Mouse (Mus musculus): Measurements from ENCODE around the gene Supt5. TPM values are rescaled to one million over a fixed set of nuclear protein-coding genes. Genes with fewer than 3 reads are reported as not detected.

Gene Supt5
- total RNA-seq, 1 experiment from 2014 or later = 118 TPM

DNA sequence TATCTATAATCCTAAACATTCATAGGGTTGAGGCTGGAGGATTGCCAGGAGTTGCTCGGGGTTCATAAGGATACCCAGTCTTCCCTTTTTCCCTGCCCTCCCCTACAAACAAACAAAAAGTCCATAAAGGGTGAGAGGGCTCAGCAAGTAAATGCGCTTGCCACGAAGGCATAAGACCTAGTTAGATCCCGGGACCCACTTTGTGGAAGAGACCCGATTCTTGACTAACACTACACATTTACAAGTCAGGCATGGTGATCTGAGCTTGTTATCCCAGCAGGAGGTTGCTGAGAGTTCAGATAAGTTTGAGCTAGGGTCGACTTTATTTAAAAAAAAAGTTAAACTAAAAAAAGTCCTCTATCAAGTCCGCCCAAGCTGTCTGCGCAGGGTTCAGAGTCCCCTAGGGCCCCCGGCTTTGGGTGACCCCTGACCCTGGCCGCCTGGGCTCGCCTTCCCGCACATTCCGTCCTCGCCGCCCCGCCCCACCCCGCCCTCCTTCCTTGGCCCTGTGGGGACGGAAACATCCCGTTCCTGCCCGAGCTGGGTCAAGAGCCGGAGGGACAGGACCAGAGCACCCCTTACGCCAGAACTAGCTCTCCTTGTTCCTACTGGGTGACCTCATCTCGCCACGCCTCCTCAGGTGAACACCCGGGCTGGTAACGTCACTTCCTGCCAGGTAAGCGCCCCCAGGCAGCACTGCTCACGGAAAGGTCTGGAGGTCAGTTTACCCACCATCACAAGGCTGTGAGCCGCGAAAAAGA lies 37.6 kb upstream of the Supt5 start:
- peak; percentile 2; the same call in 1 of the 2 replicates for ATAC-seq (ENCODE audit: extremely low read depth, insufficient number of reproducible peaks, low FRiP score, poor library complexity, severe bottlenecking)

DNA sequence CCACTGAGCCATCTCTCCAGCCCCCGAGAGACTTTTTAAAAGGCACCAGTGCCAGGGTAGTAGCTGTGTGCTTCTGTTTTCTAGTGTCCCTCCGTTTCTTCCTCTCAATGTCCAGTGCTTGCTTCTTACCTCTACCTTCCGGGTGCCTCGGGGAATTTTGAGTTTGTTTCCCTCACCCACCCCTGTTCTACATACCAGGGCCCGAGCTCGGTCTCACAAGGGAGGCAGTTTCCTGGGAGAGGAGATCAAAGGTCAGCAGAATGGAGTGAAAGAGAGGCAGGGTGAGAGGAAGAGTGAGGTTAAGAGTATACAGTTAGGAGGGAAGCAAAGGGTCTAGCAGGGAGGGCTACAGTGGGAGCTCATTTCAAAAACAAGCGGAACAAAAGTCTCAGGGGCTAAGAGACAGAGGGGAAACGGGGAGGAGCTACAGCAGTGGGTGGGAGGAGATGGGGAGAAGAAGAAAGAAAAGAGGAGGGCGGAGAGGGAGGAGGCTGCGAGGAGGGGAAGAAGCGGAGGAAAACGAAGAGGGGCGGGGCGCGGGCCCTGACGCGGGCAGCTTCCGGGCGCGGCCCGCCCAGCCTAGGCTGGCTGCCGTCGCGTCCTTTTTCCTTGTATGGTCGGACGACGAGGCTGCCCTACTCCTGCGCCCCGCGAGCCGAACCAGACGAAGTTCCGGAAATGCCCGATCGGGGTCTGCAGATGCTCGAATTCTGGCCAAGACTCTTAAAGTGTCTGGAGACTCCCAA lies 36.8 kb upstream of the Supt5 start:
- ATAC-seq (ENCODE audit: extremely low read depth, insufficient number of reproducible peaks, low FRiP score, poor library complexity, severe bottlenecking) = peak; percentile 13

DNA sequence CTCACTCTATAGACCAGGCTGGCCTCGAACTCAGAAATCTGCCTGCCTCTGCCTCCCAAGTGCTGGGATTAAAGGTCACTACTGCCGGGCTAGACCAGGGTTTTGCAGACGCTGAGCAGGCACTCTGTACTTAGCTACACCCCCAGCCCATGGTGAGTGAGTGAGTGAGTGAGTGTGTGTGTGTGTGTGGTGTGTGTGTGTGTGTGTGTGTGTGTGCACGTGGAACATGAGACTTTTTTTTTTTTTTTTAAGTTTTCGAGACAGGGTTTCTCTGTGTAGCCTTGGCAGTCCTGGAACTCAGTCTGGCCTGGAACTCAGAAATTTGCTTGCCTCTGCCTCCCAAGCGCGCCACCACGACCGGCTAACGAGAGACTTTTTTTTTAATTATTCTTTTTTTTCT lies 36.1 kb upstream of the Supt5 start:
- ATAC-seq (ENCODE audit: extremely low read depth, insufficient number of reproducible peaks, low FRiP score, poor library complexity, severe bottlenecking) = no peak

DNA sequence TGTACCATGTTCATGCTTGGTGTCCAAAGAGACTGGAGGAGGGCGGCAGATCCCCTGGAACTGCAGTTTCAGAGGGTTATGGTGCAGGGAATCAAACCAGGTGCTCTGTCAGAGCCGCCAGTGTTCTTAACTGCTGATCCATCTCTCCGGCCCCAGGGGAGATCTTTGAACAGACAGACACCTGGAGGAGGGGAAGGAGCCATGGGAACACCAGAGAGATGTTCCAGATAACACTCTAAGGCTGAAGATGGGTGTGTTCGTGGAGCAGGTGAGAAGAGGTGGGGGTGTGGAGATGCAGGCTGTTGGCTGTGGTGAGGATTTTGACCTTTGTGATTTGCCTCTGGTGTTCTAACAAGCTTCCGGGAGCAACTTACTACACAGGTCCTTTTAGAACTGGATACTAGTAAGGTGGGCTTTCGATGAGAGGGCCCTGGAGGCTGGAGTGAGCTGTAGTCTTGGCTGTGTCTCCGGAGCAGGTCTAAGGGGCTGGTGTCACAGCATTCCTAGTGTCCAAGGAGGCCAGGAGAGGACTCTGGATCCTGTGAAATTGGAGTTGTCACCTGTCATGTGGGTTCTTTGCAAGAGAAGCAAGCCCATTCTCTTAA lies 35.4 kb upstream of the Supt5 start:
- ATAC-seq (ENCODE audit: extremely low read depth, insufficient number of reproducible peaks, low FRiP score, poor library complexity, severe bottlenecking) = no peak

DNA sequence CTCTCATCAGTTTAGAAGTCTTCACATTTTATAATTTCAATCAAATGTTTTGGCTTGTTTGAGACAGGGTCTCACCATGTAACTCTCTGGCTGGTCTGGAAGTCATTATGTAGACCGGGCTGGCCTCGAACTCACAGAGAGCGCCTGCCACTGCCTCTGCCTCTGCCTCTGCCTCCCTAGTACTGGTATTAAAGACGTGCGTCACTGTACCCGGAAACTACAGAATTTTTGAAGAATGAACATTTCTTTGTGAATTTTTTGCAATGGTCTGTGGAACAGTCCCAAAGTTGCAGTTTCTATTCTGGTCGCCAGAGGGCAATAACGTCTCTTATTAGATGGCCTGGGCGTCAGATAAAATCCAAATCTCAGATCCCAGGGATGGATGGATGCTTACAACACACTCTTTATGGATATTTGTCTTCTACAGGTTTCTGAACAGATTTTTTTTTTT lies 34.6 kb upstream of the Supt5 start:
- peak; percentile 10 for ATAC-seq (ENCODE audit: extremely low read depth, insufficient number of reproducible peaks, low FRiP score, poor library complexity, severe bottlenecking)

DNA sequence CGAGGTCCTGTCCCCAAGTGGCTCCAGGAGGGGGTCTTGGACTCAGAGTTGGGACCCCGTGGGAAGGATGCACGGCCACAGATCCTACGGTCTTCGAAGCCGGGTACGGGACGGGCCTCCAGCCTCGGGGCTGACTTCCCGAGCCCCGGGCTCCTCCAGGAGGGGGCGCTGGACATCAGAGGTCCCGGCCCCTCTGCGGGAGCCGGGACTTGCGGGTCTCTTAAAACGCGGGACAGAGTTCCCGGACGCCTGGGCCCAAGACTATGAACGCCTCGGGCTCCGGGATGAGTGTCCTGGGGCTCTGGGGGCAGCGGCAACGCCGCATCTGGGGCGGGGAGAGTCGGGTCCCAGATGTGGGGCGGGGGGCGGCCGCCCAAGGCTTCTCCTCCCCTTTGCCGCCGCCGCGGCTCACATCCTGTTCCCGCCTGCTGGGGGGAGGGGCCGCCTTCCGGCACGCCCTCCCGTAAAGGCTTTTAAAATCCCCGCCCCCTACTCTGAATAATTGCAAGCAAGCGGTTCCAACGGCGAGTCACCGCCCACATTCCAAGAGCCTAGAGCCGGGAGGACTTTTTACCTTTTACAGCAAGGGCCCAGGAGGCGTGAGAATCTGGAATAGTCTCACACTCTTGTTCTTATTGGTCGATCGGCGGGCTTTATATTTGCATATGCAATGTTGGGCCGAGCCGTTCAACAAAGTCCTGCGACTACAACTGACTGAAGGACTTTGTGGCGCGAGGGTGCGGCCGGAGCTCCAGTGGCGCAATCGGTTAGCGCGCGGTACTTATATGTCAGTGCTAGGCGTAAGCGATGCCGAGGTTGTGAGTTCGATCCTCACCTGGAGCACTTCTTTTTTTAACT lies 33.9 kb upstream of the Supt5 start, which contains the start of gene Plekhg2:
Plekhg2 (minus strand) TSS at position 349 of the 858 bp plus-strand sequence.
- ATAC-seq (ENCODE audit: extremely low read depth, insufficient number of reproducible peaks, low FRiP score, poor library complexity, severe bottlenecking) = peak; percentile 65

DNA sequence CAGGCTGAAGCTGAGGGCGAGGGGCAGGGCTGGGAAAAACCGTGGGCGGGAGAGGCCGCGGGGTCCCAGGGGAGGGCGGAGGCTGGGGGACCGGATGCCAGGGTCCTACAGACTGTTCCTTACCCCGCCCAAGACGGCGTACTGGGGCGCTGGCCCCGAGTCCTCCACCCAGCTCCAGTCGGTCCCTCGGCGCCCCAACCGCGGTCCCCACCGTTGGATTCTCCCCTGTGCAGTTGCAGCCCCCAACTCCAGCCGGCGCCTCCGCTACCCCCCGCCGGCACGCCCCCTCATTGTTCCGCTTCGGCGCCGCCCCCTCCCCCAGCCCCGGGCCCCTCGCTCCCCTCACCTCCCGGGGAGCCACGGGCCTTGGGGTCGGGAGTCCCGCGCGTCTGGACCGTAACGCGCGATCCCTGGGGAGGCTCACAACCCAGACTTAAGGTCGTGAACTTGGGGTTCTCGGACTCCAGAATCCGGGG lies 33.0 kb upstream of the Supt5 start:
- ATAC-seq (ENCODE audit: extremely low read depth, insufficient number of reproducible peaks, low FRiP score, poor library complexity, severe bottlenecking) = no peak

DNA sequence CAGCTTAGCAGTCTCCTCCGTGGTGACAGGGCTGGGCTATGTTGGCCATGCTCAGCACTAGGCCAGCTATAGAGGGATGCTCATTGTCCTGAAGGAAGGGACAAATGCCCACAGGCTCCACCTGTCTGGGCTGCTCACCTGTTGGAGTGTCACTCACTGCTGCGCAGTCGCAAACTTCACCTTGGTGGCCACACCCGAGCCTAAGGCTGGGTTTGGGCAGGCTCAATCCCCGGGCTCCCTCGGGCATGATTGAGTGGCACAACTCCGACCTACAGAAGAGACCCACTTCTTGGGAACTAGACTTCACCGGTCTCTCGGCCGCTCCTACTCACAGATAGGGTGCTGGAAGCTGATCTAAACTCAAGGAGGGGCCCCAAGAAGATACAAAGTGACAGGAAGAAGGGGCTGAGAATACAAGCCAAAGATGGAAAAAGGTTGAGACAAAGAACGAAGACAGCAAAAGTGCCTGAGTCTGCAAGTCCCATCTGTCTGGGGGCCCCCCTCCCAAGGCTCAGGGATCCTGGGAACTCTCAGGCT lies 32.5 kb upstream of the Supt5 start:
- ATAC-seq (ENCODE audit: extremely low read depth, insufficient number of reproducible peaks, low FRiP score, poor library complexity, severe bottlenecking) = no peak

DNA sequence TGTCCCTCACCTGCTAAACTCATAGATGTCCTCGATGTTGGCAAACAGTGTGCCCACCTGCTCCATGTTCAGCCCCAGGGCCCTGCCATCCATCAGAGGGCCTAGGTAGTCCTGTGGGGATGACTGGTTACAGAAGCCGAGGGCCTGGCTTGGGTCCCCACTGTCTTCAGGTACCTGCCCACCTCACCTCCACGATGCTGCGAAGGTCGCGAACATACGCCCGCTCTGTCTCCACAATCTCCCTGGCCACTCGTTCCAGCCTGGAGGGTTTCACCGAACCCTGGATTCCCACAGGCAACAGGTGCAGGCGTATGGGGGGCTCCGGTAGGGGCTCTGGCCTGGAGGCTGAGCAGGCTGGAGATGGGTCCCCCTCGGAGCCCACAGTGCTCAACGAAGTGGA lies 31.5 kb upstream of the Supt5 start:
- no peak for ATAC-seq (ENCODE audit: extremely low read depth, insufficient number of reproducible peaks, low FRiP score, poor library complexity, severe bottlenecking)

DNA sequence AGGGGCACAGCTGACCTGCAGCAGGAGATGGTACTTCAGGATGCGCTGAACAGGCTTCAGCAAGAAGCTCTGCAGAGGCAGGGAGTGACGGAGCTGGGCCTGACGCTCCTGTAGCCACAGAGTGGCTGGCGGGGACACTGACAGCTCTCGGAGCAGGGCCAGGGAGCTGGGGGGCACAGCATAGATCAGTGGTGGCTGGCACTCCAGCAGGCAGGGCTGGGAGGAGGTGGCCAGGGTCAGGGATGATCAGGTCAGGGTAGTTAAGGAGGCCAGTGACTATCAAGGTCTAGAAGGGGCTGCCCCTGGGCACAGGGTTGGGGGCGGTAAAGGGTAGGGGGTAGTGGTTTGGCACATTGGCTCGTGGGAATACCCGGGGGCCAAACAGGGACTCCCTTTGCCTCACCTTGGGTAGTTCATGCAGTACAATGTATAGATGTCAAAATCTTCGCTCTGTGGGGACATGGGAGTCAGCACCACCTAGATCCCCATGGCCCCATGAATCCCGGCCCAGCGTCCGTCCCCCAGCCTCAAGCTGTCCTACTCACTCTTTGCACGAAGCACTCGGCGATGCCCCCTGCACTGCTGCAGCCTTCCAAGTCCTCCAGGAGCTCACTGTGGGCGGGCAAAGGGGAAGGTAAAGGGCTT lies 29.9 kb upstream of the Supt5 start:
- no peak for ATAC-seq (ENCODE audit: extremely low read depth, insufficient number of reproducible peaks, low FRiP score, poor library complexity, severe bottlenecking)

DNA sequence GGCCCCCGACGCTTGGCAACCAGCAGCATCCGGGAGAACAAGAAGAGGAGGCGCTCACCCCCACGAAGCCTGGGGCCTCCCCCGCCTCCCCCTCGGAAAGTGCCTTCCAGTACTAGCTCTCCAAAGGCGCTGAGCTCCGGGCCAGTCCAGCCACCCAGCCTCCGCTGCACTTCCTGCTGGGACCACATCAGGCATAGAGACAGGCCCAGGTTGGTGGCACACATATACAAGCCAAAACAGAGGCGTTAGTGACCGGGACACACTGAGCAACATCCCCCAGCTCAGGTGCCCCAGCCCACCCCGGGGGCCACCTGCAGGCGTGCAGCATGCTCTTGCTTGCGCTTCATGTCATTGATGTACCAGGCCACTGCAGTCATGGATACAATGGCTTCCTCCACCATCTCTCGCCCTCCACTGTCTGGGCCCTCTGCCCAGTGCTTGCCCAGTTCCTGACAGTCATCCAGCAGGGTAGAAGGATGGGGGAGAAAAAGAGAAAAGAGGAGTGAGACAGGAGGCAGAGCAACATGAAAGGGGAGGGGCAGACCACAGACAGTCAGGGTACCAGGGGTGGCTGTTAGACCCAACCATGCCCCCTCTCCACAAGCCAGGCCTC lies 29.2 kb upstream of the Supt5 start:
- no peak for ATAC-seq (ENCODE audit: extremely low read depth, insufficient number of reproducible peaks, low FRiP score, poor library complexity, severe bottlenecking)

DNA sequence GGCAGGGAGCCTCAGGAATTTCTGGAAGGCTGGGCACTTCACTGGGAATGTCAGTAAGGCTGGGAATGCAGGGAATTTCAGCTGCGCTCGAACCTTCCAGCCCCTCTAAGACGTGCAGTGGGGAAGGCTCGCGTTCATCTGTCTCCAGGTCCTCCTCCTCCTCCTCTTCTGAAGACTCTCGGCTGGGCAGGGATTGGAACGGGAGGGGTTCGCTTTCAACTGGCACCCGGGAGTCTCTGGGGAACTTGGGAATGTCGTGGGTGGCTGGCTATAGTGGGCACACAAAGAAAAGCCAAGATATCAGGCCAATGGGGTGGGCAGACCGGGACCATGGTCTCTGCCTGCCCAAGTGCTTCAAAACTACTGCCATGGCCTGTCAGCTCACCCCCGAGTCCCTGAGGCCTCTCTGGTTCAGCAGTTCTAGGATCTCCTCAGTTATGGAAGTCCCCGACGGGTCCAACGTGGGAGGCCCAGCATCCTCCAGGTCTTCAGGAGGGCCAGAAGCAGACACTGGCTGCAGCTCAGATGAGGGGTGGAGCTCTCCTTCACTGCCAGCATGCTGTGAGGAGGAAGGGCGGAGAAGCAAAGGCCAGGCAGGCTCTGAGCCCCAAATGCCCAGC lies 24.0 kb upstream of the Supt5 start:
- ATAC-seq (ENCODE audit: extremely low read depth, insufficient number of reproducible peaks, low FRiP score, poor library complexity, severe bottlenecking) = no peak

DNA sequence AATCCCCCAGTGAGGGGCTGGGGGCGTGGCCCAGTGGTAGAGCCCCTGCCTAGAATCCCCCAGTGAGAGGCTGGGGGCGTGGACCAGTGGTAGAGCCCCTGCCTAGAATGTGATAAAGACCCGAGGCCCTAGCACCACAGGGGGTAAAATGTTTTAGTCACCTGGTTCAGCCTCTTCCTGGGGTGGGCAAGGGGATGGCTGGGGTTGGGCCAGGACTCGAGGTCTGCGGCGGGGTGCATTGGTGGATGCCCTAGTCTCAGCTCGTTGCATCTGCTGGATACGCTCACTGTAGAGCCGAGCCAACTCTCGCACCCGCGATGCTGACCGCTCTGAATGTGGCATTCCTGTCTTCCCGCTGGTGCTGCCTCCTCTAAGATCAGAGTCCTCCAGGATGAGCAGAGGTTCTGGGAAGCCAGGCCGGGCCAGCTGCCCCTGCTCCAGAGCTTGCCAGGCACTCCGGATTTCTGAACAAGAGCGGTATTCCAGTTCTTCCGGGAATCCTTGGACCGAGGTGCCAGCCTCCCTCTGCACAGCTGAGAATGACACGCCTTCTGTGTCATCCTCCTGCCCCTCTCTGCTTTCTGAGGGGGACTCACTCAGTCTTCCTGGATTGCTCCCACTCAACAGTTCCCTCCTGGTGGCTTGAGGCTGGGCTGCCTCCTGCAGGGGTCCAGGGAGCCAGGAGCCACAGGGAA lies 23.2 kb upstream of the Supt5 start:
- no peak for ATAC-seq (ENCODE audit: extremely low read depth, insufficient number of reproducible peaks, low FRiP score, poor library complexity, severe bottlenecking)

DNA sequence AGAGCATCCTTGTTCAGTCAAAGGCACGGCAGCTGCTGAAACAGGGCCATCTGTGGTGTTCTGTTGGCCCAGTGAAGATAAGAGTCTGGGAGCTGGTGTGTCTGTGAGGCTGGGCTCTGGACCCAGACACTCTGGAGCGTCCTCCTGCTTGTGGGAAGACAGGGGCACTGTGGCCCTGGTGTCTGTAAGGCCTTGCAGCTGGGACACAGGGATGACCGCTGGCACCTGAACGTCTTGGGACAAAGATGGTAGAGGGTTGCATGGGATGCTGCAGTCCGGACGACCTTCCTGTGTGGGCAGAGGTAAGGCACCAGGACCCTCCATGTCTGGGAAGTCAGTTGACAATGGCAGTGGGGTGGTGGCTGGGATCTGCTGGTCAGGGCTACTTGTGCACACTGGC lies 21.7 kb upstream of the Supt5 start:
- ATAC-seq (ENCODE audit: extremely low read depth, insufficient number of reproducible peaks, low FRiP score, poor library complexity, severe bottlenecking) = no peak

DNA sequence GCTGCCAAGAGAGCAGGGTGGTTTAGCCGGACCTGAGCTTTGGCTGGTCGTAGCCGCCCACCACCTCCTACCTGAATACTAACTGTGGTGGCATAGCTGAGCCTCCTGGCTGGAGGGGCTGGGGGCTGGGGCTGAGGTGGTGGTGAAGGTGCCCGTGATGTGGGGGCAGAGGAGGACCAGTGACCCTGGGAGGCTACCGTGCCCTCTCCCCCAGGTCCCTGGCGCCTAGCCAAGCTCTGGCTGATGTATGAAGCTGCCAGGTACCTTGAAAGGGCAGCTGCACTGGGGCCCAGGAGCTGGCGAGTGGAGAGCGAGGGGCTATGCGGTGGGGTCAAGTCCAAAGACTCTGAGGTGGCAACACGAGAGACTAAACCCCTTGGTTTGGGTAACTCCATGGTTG lies 21.3 kb upstream of the Supt5 start:
- ATAC-seq (ENCODE audit: extremely low read depth, insufficient number of reproducible peaks, low FRiP score, poor library complexity, severe bottlenecking) = no peak

DNA sequence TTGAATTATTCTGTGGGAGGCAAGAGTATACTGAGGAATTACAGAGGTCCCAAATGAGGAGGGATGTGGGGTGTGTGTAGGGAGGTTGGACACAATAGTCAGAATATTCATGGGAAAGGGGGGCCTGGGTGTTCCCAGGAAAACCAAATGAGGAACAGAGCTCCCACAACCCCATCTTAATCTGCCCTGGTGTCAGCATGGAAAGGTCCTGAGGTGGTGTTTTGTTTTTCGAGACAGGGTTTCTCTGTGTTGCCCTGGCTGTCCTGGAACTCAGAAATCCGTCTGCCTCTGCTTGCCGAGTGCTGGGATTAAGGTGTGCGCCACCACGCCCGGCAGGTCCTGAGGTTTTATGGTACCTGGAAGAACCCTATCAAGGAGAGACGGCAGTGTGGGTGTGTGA lies 19.9 kb upstream of the Supt5 start:
- ATAC-seq (ENCODE audit: extremely low read depth, insufficient number of reproducible peaks, low FRiP score, poor library complexity, severe bottlenecking) = no peak

DNA sequence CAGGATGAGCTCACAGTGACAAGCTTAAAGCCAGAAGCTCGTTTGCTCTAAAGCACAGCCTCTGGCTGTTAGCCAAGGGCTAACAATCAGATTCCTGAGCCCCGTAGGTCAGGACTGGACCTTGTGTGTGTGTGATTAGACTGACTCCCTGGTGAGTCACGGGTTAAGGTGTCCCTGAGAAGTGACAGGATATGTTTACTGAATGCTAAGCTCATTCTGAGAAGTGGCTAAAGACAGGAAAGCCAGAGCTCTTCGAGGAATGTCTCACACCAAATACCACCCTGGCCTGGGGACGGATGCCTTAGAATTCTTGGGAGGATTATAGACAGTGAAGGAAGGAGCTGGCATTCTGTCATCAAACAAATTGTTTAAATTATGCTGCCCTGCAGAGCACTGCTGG lies 19.4 kb upstream of the Supt5 start:
- no peak for ATAC-seq (ENCODE audit: extremely low read depth, insufficient number of reproducible peaks, low FRiP score, poor library complexity, severe bottlenecking)
